Mouse (Mus musculus): ENCODE results near the gene Rsrc1.
"Not testable (repeated sequence)": the region's sequence is repeated elsewhere in the genome, so short reads cannot be mapped to it uniquely, and the experiment has no call there.

GRCm38 (mm10) chr3:67242451-67242850, 261.3 kb downstream of the Rsrc1 start:
- not testable (repeated sequence) for TF ChIP-seq CTCF (IDR thresholded peaks at IDR 0.05; ENCODE audit: low read depth, low read length); POLR2A (IDR thresholded peaks at IDR 0.05; ENCODE audit: insufficient read depth, low read length)
